Mouse (Mus musculus) MEL (cell line): ENCODE measurements at regions not wholly inside any gene's neighbourhood (a gene's known extent, or its start where the extent isn't known, plus 50 kb on each side); places are given as distances from the start of the nearest gene placed in this dataset.

Experiments used
- DNase-seq: peaks from one replicate; pipeline ENCODE4 v3.0.0; 2011; ENCODE audit warnings: low read depth, low spot score
- H3K27ac ChIP-seq: 2 replicates; pipeline ENCODE4 v1.5.1; 2012; ENCODE audit warnings: low read depth, mild to moderate bottlenecking, control low read depth, low read length, moderate library complexity; ENCODE audit not compliant: control insufficient read depth
- H3K27me3 ChIP-seq, 2 experiments: fragments of 150-350 bp in 1 of 2; sonication (generic) in 1 of 2; 2 replicates each; pipeline ENCODE4 v1.6.1; 2012; ENCODE audit warnings: low read length in 2 of 2, mild to moderate bottlenecking in 2 of 2, improper control_type of control experiment in 1 of 2, moderate library complexity in 1 of 2; ENCODE audit not compliant: insufficient read depth in 2 of 2, control insufficient read depth in 1 of 2
- H3K36me3 ChIP-seq, 2 experiments: 2 replicates each; pipeline ENCODE4 v1.6.1; 2012 to 2014; ENCODE audit warnings: low read length in 2 of 2, improper control_type of control experiment in 1 of 2, inconsistent platforms in 1 of 2, mild to moderate bottlenecking in 1 of 2; ENCODE audit not compliant: insufficient read depth in 2 of 2, control insufficient read depth in 1 of 2
- H3K4me1 ChIP-seq, 2 experiments: fragments of 150-350 bp in 1 of 2; sonication (generic) in 1 of 2; 2 replicates each; pipeline ENCODE4 v1.6.1; 2012; ENCODE audit warnings: low read length in 2 of 2, improper control_type of control experiment in 1 of 2, mild to moderate bottlenecking in 1 of 2; ENCODE audit not compliant: insufficient read depth in 2 of 2, control insufficient read depth in 1 of 2
- H3K4me3 ChIP-seq, 2 experiments: fragments of 150-350 bp in 1 of 2; sonication (generic) in 1 of 2; 2 replicates each; pipeline ENCODE4 v1.5.1; 2012; ENCODE audit warnings: low read depth in 2 of 2, low read length in 2 of 2, mild to moderate bottlenecking in 2 of 2, moderate library complexity in 2 of 2, control low read depth in 1 of 2, improper control_type of control experiment in 1 of 2; ENCODE audit not compliant: control insufficient read depth in 1 of 2, insufficient read depth in 1 of 2
- H3K79me2 ChIP-seq: 2 replicates; pipeline ENCODE4 v1.6.1; 2012; ENCODE audit warnings: mild to moderate bottlenecking, low read length, moderate library complexity; ENCODE audit not compliant: control insufficient read depth, poor library complexity, insufficient read depth
- H3K9ac ChIP-seq: 2 replicates; pipeline ENCODE4 v1.6.1; 2012; ENCODE audit warnings: low read depth, mild to moderate bottlenecking, control low read depth, low read length, moderate library complexity; ENCODE audit not compliant: control insufficient read depth, poor library complexity, severe bottlenecking
- H3K9me3 ChIP-seq: fragments of 150-350 bp; sonication (generic); replicated peaks from 2 replicates; pipeline ENCODE4 v1.6.1; 2012; ENCODE audit warnings: mild to moderate bottlenecking, low read length, improper control_type of control experiment, moderate library complexity; ENCODE audit not compliant: insufficient read depth
- CHD1 ChIP-seq: IDR thresholded peaks from 2 replicates; pipeline ENCODE4 v1.6.1; 2012; ENCODE audit warnings: low read depth, mild to moderate bottlenecking, inconsistent platforms, low read length, improper control_type of control experiment
- ELF1 ChIP-seq: IDR thresholded peaks from 2 replicates; pipeline ENCODE4 v1.6.1; 2014; ENCODE audit warnings: low read depth, mild to moderate bottlenecking, inconsistent platforms, low read length, improper control_type of control experiment, moderate library complexity
- EP300 ChIP-seq, 2 experiments: IDR thresholded peaks; 2 replicates each; pipeline ENCODE4 v1.6.1; 2011; ENCODE audit warnings: improper control_type of control experiment in 2 of 2, low read length in 2 of 2, low read depth in 1 of 2, mild to moderate bottlenecking in 1 of 2
- GABPA ChIP-seq: IDR thresholded peaks from 2 replicates; pipeline ENCODE4 v1.6.1; 2012; ENCODE audit warnings: low read depth, mild to moderate bottlenecking, inconsistent platforms, low read length, improper control_type of control experiment, moderate library complexity
- GATA1 ChIP-seq: IDR thresholded peaks from 2 replicates; pipeline ENCODE4 v1.6.1; 2011; ENCODE audit warnings: low read depth, low read length, improper control_type of control experiment
- HCFC1 ChIP-seq: IDR thresholded peaks from 2 replicates; pipeline ENCODE4 v1.6.1; 2012; ENCODE audit warnings: low read depth, mild to moderate bottlenecking, inconsistent platforms, low read length, improper control_type of control experiment, moderate library complexity
- KAT2A ChIP-seq: conservative IDR thresholded peaks from 2 replicates; pipeline ENCODE4 v1.6.1; 2012; ENCODE audit warnings: low read depth, low read length, improper control_type of control experiment, inconsistent platforms
- MEF2A ChIP-seq: IDR thresholded peaks from 2 replicates; pipeline ENCODE4 v1.6.1; 2014; ENCODE audit warnings: low read depth, mild to moderate bottlenecking, inconsistent platforms, low read length, improper control_type of control experiment; ENCODE audit not compliant: poor library complexity, insufficient replicate concordance, severe bottlenecking; ENCODE audit errors: extremely low read depth
- MYC ChIP-seq: IDR thresholded peaks from 2 replicates; pipeline ENCODE4 v1.6.1; 2011; ENCODE audit warnings: low read depth, mild to moderate bottlenecking, low read length, improper control_type of control experiment, moderate library complexity
- NELFE ChIP-seq: IDR thresholded peaks from 2 replicates; pipeline ENCODE4 v1.6.1; 2011; ENCODE audit warnings: low read depth, low read length, improper control_type of control experiment
- POLR2A ChIP-seq, 2 experiments: IDR thresholded peaks; 2 replicates each; pipeline ENCODE4 v1.6.1; 2011 to 2012; ENCODE audit warnings: low read length in 2 of 2, mild to moderate bottlenecking in 2 of 2, control low read depth in 1 of 2, improper control_type of control experiment in 1 of 2, low read depth in 1 of 2, moderate library complexity in 1 of 2; ENCODE audit not compliant: control insufficient read depth in 1 of 2, insufficient read depth in 1 of 2, poor library complexity in 1 of 2
- POLR2AphosphoS5 ChIP-seq: IDR thresholded peaks from 2 replicates; pipeline ENCODE4 v1.6.1; 2012; ENCODE audit warnings: low read depth, borderline replicate concordance, mild to moderate bottlenecking, inconsistent platforms, low read length, moderate library complexity, mixed read lengths
- RCOR1 ChIP-seq: IDR thresholded peaks from 2 replicates; pipeline ENCODE4 v1.6.1; 2012; ENCODE audit warnings: low read depth, mild to moderate bottlenecking, inconsistent platforms, low read length, improper control_type of control experiment
- SIN3A ChIP-seq: IDR thresholded peaks from 2 replicates; pipeline ENCODE4 v1.6.1; 2012; ENCODE audit warnings: low read length, improper control_type of control experiment, inconsistent platforms
- TAL1 ChIP-seq: IDR thresholded peaks from 2 replicates; pipeline ENCODE4 v1.6.1; 2012; ENCODE audit warnings: mild to moderate bottlenecking, inconsistent platforms, low read length, moderate library complexity, mixed read lengths
- UBTF ChIP-seq: IDR thresholded peaks from 2 replicates; pipeline ENCODE4 v1.6.1; 2012; ENCODE audit warnings: low read depth, mild to moderate bottlenecking, inconsistent platforms, low read length, improper control_type of control experiment, moderate library complexity, borderline replicate concordance; ENCODE audit not compliant: insufficient read depth
- USF2 ChIP-seq, 2 experiments: IDR thresholded peaks; 2 replicates each; pipeline ENCODE4 v1.6.1; 2011 to 2012; ENCODE audit warnings: improper control_type of control experiment in 2 of 2, low read length in 2 of 2, borderline replicate concordance in 1 of 2, inconsistent platforms in 1 of 2, low read depth in 1 of 2, mild to moderate bottlenecking in 1 of 2; ENCODE audit not compliant: insufficient read depth in 1 of 2

GRCm38 (mm10) chrX:11490146-11490693 lies 162.6 kb downstream of the H2al1j start:
- H3K36me3 ChIP-seq, result no peaks in the 10 kb centered on the region
- no peaks in the 10 kb centered on the region for H3K79me2 ChIP-seq
- H3K9ac ChIP-seq, result no peak overlapping the region
- H3K9me3 ChIP-seq, result no peaks in the 10 kb centered on the region
- no peak overlapping the region for H3K27ac ChIP-seq
- DNase-seq, result no peak
- no peaks in the 10 kb centered on the region for H3K27me3 ChIP-seq
- no peaks in the 10 kb centered on the region for H3K4me1 ChIP-seq
- no peak for TF ChIP-seq TAL1
- TF ChIP-seq NELFE, result no peak
- no peak for TF ChIP-seq CHD1
- no peak for TF ChIP-seq POLR2AphosphoS5
- TF ChIP-seq MYC, result no peak
- TF ChIP-seq KAT2A, result no peak
- no peak for TF ChIP-seq MEF2A
- no peak for TF ChIP-seq UBTF
- TF ChIP-seq GATA1, result no peak
- TF ChIP-seq RCOR1, result no peak
- no peak for TF ChIP-seq POLR2A (IDR thresholded peaks at IDR 0.05; ENCODE audit: control insufficient read depth in 1 of 2, insufficient read depth in 1 of 2, low read depth in 1 of 2, low read length in 2 of 2, poor library complexity in 1 of 2)
- no peak for TF ChIP-seq ELF1
- no peak for TF ChIP-seq EP300 (IDR thresholded peaks at IDR 0.05; ENCODE audit: low read depth in 1 of 2, low read length in 2 of 2)
- TF ChIP-seq HCFC1, result no peak
- TF ChIP-seq SIN3A, result no peak
- no peak for TF ChIP-seq GABPA
- H3K4me3 ChIP-seq, result no peak overlapping the region

GRCm38 (mm10) chrX:11491235-11491634 lies 163.6 kb downstream of the H2al1j start:
- Histone ChIP-seq H3K27me3 (no peaks in the 10 kb centered on the region), H3K4me1 (no peaks in the 10 kb centered on the region)

More at GRCm38 (mm10) chrX:11491235-11491634, 163.6 kb downstream of the H2al1j start:
- Histone ChIP-seq H3K36me3 (no peaks in the 10 kb centered on the region), H3K27ac (no peak overlapping the region), H3K9me3 (no peaks in the 10 kb centered on the region), H3K4me3 (no peak overlapping the region), H3K9ac (no peak overlapping the region), H3K79me2 (no peaks in the 10 kb centered on the region)
- no peak for TF ChIP-seq USF2 (IDR thresholded peaks at IDR 0.05; ENCODE audit: borderline replicate concordance in 1 of 2, insufficient read depth in 1 of 2, low read depth in 1 of 2, low read length in 2 of 2)
- DNase-seq, result no peak
